23 mouse cellular contexts compared by ENCODE assay signal in the genomic region with DNA sequence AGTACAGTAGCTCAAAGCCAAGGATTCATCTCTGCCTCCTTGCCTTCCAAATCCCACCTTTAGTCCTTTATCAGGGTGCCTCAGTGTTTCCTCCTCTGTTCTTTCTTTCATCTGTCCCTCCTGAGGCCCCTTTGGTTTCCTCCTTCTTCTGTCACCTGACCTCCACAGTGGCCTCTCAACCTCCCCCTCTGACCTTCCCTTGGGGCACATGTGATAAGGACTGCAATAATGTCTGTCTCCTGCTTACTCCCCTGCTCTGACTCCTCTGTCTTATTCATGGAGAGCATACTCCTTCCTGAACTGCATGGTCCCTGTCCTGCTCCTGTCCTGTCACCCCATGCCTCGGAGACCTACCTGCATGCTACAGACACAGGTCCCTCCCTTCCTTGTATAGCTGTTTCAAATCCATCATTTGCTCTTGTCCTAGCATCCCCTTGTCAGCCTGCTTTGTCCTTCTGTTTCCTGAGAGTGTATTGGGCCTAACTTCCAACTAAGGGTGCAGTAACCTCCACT.
DNase-seq lines count a peak whose midpoint lies in the region; ATAC-seq and TF ChIP-seq lines count a peak whose summit lies in the region.
"Had no signal": no experiment of that assay in that cellular context is flagged by ENCODE, and none has a peak within 500 bp of the region (broad histone marks: within the 10 kb centered on the region; RNA-seq: fewer than 3 reads in every experiment).

No protein-coding gene starts in this region.

- peaks cover 14% of the 10 kb centered on the region for H3K4me1 ChIP-seq in forebrain, embryonic 15.5 days
- H3K4me1 ChIP-seq in forebrain, embryonic 11.5 days (replicated peaks; ENCODE audit: control insufficient read depth, insufficient read depth, low read length) = no peaks in the 10 kb centered on the region
- peaks cover 13% of the 10 kb centered on the region for H3K4me1 ChIP-seq in kidney, adult 2 months (ENCODE audit: control insufficient read depth, insufficient read depth, low read length)
- H3K4me1 ChIP-seq in liver, postnatal 0 days (ENCODE audit: insufficient read depth) = 0 out of 2 replicates have a peak, but pooled peaks cover 6% of the 10 kb centered on the region
- H3K4me1 ChIP-seq in liver, embryonic 12.5 days = no peaks in the 10 kb centered on the region
- H3K4me1 ChIP-seq in stomach, embryonic 16.5 days (ENCODE audit: control insufficient read depth, insufficient read depth, low read length) = no peaks in the 10 kb centered on the region
- H3K4me1 ChIP-seq: embryonic facial prominence, embryonic 12.5 days; heart, embryonic 15.5 days; limb, embryonic 13.5 days; midbrain, embryonic 12.5 days; neural tube, embryonic 12.5 days had no signal

- no peak for TF ChIP-seq POLR2A in kidney, adult 2 months (IDR thresholded peaks at IDR 0.05; ENCODE audit: low read depth, low read length)

- no peak for TF ChIP-seq EP300 in liver, postnatal 0 days (IDR thresholded peaks at IDR 0.05; ENCODE audit: low read depth)

- no peak for TF ChIP-seq CTCF in kidney, adult 2 months (conservative IDR thresholded peaks at IDR 0.05; ENCODE audit: insufficient read depth, insufficient read length, low read depth, low read length)
- TF ChIP-seq CTCF in liver, postnatal 0 days (IDR thresholded peaks at IDR 0.05; ENCODE audit: low read depth) = no peak

- DNase-seq in forebrain, embryonic 11.5 days (ENCODE audit: low spot score) = no peak
- no peak for DNase-seq in kidney, adult 2 months
- DNase-seq in kidney, postnatal 10 days = no peak
- no peak for DNase-seq in liver, postnatal 0 days
- DNase-seq in frontal cortex, postnatal 36 days (ENCODE audit: low spot score in 2 of 2) = no peak
- DNase-seq: adrenal gland, postnatal 10 days; cerebellum, adult 18-20 months; cerebellum, postnatal 25 days; gastrocnemius, postnatal 36 days; heart, postnatal 36 days; right cerebral cortex, postnatal 14 days had no signal

- no peaks in the 10 kb centered on the region for H3K36me3 ChIP-seq in forebrain, embryonic 15.5 days
- no peaks in the 10 kb centered on the region for H3K36me3 ChIP-seq in forebrain, embryonic 11.5 days (ENCODE audit: control insufficient read depth, insufficient read depth, low read length)
- H3K36me3 ChIP-seq in kidney, adult 2 months (ENCODE audit: control insufficient read depth, insufficient read depth, low read length) = no peaks in the 10 kb centered on the region
- no peaks in the 10 kb centered on the region for H3K36me3 ChIP-seq in liver, postnatal 0 days (replicated peaks; ENCODE audit: insufficient read depth, low read length)
- H3K36me3 ChIP-seq in liver, embryonic 12.5 days = no peaks in the 10 kb centered on the region
- H3K36me3 ChIP-seq in stomach, embryonic 16.5 days (ENCODE audit: control insufficient read depth, insufficient read depth, low read length) = no peaks in the 10 kb centered on the region
- H3K36me3 ChIP-seq: embryonic facial prominence, embryonic 12.5 days; heart, embryonic 15.5 days; limb, embryonic 13.5 days; midbrain, embryonic 12.5 days; neural tube, embryonic 12.5 days had no signal

- no peak overlapping the region for H3K9ac ChIP-seq in forebrain, embryonic 15.5 days (replicated peaks)
- H3K9ac ChIP-seq in forebrain, embryonic 11.5 days (ENCODE audit: low read length) = no peak overlapping the region
- H3K9ac ChIP-seq in liver, postnatal 0 days (replicated peaks) = no peak overlapping the region
- H3K9ac ChIP-seq in liver, embryonic 12.5 days = no peak overlapping the region
- no peak overlapping the region for H3K9ac ChIP-seq in stomach, embryonic 16.5 days (ENCODE audit: low read length)
- H3K9ac ChIP-seq: embryonic facial prominence, embryonic 12.5 days; forebrain, postnatal 0 days; heart, embryonic 15.5 days; limb, embryonic 13.5 days; liver, embryonic 14.5 days; midbrain, embryonic 12.5 days; neural tube, embryonic 12.5 days had no signal

- H3K4me2 ChIP-seq in forebrain, embryonic 15.5 days (replicated peaks) = no peak overlapping the region
- H3K4me2 ChIP-seq in forebrain, embryonic 11.5 days (ENCODE audit: low read depth, low read length, severe bottlenecking) = no peak overlapping the region
- H3K4me2 ChIP-seq in liver, postnatal 0 days (ENCODE audit: low read depth, low read length) = 0 out of 2 replicates have a peak overlapping the region, but pooled peaks have one; percentile 19
- H3K4me2 ChIP-seq in liver, embryonic 12.5 days = no peak overlapping the region
- H3K4me2 ChIP-seq in stomach, embryonic 16.5 days (ENCODE audit: low read depth, low read length) = no peak overlapping the region
- H3K4me2 ChIP-seq: embryonic facial prominence, embryonic 12.5 days; heart, embryonic 15.5 days; limb, embryonic 13.5 days; midbrain, embryonic 12.5 days; neural tube, embryonic 12.5 days had no signal

- H3K4me3 ChIP-seq in forebrain, embryonic 15.5 days = no peak overlapping the region
- H3K4me3 ChIP-seq in forebrain, embryonic 11.5 days (ENCODE audit: low read depth, low read length) = no peak overlapping the region
- no peak overlapping the region for H3K4me3 ChIP-seq in kidney, adult 2 months (ENCODE audit: insufficient read depth, low read depth, low read length)
- H3K4me3 ChIP-seq in liver, postnatal 0 days (ENCODE audit: low read depth, low read length) = no peak overlapping the region
- H3K4me3 ChIP-seq in liver, embryonic 12.5 days = no peak overlapping the region
- no peak overlapping the region for H3K4me3 ChIP-seq in stomach, embryonic 16.5 days (replicated peaks; ENCODE audit: low read length)
- H3K4me3 ChIP-seq: embryonic facial prominence, embryonic 12.5 days; heart, embryonic 15.5 days; limb, embryonic 13.5 days; midbrain, embryonic 12.5 days; neural tube, embryonic 12.5 days had no signal

- H3K27me3 ChIP-seq in forebrain, embryonic 15.5 days = peaks cover 6% of the 10 kb centered on the region; the same call in 1 of the 2 replicates
- H3K27me3 ChIP-seq in forebrain, embryonic 11.5 days (ENCODE audit: control insufficient read depth, insufficient read depth, low read length) = no peaks in the 10 kb centered on the region
- H3K27me3 ChIP-seq in kidney, adult 2 months (replicated peaks; ENCODE audit: control insufficient read depth, insufficient read depth, low read length) = no peaks in the 10 kb centered on the region
- no peaks in the 10 kb centered on the region for H3K27me3 ChIP-seq in liver, postnatal 0 days (ENCODE audit: insufficient read depth, low read length)
- no peaks in the 10 kb centered on the region for H3K27me3 ChIP-seq in liver, embryonic 12.5 days (replicated peaks)
- no peaks in the 10 kb centered on the region for H3K27me3 ChIP-seq in stomach, embryonic 16.5 days (ENCODE audit: control insufficient read depth, insufficient read depth, low read length)
- H3K27me3 ChIP-seq: embryonic facial prominence, embryonic 12.5 days; heart, embryonic 15.5 days; limb, embryonic 13.5 days; midbrain, embryonic 12.5 days; neural tube, embryonic 12.5 days had no signal

- H3K9me3 ChIP-seq in forebrain, embryonic 15.5 days = no peaks in the 10 kb centered on the region
- no peaks in the 10 kb centered on the region for H3K9me3 ChIP-seq in forebrain, embryonic 11.5 days (ENCODE audit: control insufficient read depth, low read length)
- no peaks in the 10 kb centered on the region; the same call in 1 of the 2 replicates for H3K9me3 ChIP-seq in liver, postnatal 0 days (ENCODE audit: low read length)
- no peaks in the 10 kb centered on the region for H3K9me3 ChIP-seq in liver, embryonic 12.5 days (replicated peaks)
- peaks cover 2% of the 10 kb centered on the region; the same call in 1 of the 2 replicates for H3K9me3 ChIP-seq in stomach, embryonic 16.5 days (replicated peaks; ENCODE audit: control insufficient read depth, low read length)
- H3K9me3 ChIP-seq: embryonic facial prominence, embryonic 12.5 days; heart, embryonic 15.5 days; limb, embryonic 13.5 days; neural tube, embryonic 12.5 days had no signal

- ATAC-seq in forebrain, embryonic 15.5 days (replicated peaks) = peak; percentile 38; the same call in 1 of the 2 replicates
- ATAC-seq in forebrain, embryonic 11.5 days (replicated peaks; ENCODE audit: low FRiP score) = no peak
- ATAC-seq in liver, postnatal 0 days = no peak
- ATAC-seq in liver, embryonic 12.5 days = no peak
- no peak for ATAC-seq in stomach, embryonic 16.5 days (ENCODE audit: insufficient read depth, low FRiP score)
- ATAC-seq: hindbrain, postnatal 0 days had no signal

- H3K27ac ChIP-seq in forebrain, embryonic 15.5 days (replicated peaks) = no peak overlapping the region
- no peak overlapping the region for H3K27ac ChIP-seq in forebrain, embryonic 11.5 days (ENCODE audit: low read depth, low read length)
- peak overlapping the region; percentile 93 for H3K27ac ChIP-seq in kidney, adult 2 months (ENCODE audit: insufficient read depth, low read depth, low read length)
- H3K27ac ChIP-seq in liver, postnatal 0 days (ENCODE audit: low read depth) = 0 out of 2 replicates have a peak overlapping the region, but pooled peaks have one; percentile 22
- no peak overlapping the region for H3K27ac ChIP-seq in liver, embryonic 12.5 days
- H3K27ac ChIP-seq in stomach, embryonic 16.5 days (ENCODE audit: low read length) = peak overlapping the region; percentile 9; the same call in 1 of the 2 replicates
- H3K27ac ChIP-seq: embryonic facial prominence, embryonic 12.5 days; heart, embryonic 15.5 days; hindbrain, postnatal 0 days; limb, embryonic 13.5 days; liver, embryonic 14.5 days; macrophage; midbrain, embryonic 12.5 days; neural tube, embryonic 12.5 days had no signal

- WGBS in forebrain, embryonic 15.5 days = 72% methylated on average over 1 of the region's 1 CpGs
- WGBS in forebrain, embryonic 11.5 days = 72% methylated on average over 1 of the region's 1 CpGs
- 50% methylated on average over 1 of the region's 1 CpGs for WGBS in kidney, adult 2 months
- 50% methylated on average over 1 of the region's 1 CpGs for WGBS in liver, postnatal 0 days (ENCODE audit: insufficient replicate concordance)
- WGBS in liver, embryonic 12.5 days (ENCODE audit: insufficient replicate concordance) = 64% methylated on average over 1 of the region's 1 CpGs
- WGBS in stomach, embryonic 16.5 days = 59% methylated on average over 1 of the region's 1 CpGs

Comparison
In these comparisons a context has a peak if more than half of its experiments do, and no peak if none do; other contexts are left out.
1. H3K27ac ChIP-seq: peak in kidney, adult 2 months (single experiment), liver, postnatal 0 days (single experiment) and stomach, embryonic 16.5 days (single experiment); none in forebrain, embryonic 15.5 days (single experiment), forebrain, embryonic 11.5 days (single experiment) and liver, embryonic 12.5 days (single experiment).